Mouse (Mus musculus): ENCODE measurements around the gene Timm8a1.
A peak's percentile ranks its signal among the peaks of the same experiment; 100 is the strongest.
"Not testable (repeated sequence)": the region's sequence is repeated elsewhere in the genome, so short reads cannot be mapped to it uniquely, and the experiment has no call there.

Timm8a1 gene

DNA sequence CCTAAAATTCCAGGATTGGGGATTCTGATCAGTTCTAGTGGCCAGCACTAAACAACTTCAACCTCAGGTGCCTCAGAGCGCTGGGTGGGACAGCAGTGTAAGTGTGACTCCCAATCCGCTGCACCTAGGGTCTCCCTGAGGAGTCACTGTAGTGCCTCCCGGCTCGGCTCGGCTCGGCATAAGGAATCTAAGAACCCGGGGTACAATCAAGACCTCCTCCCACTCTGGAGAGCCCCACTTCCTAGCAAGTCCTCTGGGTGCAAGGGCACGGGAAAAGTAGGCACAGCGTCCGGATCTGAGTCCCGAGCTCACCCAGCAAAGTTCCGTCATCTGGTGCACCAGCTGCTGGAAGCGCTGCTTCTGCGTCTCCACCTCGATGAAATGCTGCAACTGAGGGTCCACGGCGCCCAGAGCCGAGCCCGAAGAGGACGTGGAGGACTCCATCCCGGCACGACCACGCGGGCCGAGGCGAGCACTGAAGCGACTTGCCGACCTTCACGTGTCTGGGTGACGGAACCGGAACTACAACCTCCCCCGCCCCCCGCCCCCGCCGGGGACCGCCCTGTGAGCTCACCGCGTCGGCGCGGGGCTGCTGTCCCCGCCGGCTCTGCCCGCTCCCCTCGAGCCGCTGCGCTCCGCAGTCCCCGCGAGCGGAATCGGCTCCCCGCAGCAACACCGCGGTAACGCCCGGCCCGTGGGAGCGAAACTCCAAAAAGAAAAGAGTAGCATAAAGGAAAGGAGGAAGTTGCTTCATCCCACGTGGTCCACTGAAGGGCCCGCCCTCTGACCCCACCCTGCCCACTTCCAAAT lies at the start of gene Timm8a1:
Gene Timm8a1 (minus strand): TSS at position 721 of the 810 bp plus-strand sequence.
- DNase-seq = peak; percentile 35

DNA sequence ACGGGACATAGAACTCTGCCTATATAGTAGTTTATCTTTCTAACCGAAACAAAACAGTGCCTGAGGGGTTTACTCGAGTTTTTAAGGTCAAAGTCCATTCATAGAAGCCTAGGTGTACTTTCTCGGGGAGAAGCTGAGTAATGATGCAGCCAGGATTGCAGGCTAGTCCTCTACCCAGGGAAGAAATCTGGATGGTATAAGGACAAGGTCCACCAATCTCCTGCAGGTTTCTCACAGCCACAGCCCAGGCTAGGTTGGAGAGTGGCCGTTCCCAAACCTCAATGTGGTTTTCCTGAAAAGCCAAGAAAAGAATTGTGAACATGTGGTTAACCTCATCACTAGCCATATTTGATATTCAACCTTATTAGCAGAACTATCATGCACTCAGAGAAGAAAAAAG lies 48.2 kb upstream of the Timm8a1 start:
- no peak for DNase-seq

DNA sequence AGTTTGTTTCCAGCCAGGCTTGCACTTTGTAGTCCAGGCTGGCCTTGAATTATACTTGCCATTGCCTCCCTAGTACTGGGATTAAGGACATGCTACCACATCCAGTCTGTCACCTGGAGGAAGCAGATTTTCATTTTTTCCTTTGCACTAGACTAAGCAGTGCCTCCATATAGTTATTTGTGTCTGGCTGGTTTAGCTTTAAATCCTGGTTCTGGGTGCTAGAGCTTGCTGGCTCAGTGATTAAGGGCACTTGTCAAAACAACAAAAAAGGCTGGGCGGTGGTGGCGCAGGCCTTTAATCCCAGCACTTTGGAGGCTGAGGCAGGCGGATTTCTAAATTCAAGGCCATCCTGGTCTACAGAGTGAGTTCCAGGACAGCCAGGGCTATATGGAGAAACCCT lies 47.3 kb upstream of the Timm8a1 start:
- no peak for DNase-seq

DNA sequence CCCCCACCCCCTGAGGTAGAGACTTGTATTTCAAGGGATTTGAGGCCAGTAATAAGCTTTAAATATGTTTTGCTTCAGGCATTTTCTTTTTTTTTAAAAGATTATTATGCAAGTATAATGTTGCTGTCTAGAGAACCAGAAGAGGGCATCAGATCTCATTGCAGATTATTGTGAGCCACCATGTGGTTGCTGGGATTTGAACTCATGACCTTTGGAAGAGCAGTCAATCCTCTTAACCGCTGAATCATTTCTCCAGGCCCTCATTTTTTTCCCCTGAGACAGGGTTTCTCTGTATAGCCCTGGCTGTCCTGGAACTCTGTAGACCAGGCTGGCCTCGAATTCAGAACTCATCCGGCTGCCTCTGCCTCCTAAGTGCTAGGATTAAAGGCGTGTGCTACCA lies 46.6 kb upstream of the Timm8a1 start:
- no peak for DNase-seq

DNA sequence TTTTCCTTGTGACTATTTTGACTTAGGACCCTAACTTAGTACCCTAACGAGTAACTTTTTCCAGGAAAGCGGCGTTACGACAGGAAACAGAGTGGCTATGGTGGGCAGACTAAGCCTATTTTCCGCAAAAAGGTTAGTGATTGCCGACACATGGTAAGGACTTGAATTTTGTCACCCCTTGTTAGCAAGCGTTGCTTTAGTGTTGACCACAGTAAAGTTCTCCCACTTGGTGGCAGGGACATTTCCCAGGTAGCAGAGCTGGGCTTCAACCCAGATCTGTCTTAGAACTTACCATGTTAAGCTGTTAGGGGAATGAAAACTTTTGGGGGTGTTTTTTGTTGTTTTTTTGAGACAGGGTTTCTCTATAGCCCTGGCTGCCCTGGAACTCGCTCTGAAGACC lies 44.8 kb upstream of the Timm8a1 start:
- DNase-seq = no peak

DNA sequence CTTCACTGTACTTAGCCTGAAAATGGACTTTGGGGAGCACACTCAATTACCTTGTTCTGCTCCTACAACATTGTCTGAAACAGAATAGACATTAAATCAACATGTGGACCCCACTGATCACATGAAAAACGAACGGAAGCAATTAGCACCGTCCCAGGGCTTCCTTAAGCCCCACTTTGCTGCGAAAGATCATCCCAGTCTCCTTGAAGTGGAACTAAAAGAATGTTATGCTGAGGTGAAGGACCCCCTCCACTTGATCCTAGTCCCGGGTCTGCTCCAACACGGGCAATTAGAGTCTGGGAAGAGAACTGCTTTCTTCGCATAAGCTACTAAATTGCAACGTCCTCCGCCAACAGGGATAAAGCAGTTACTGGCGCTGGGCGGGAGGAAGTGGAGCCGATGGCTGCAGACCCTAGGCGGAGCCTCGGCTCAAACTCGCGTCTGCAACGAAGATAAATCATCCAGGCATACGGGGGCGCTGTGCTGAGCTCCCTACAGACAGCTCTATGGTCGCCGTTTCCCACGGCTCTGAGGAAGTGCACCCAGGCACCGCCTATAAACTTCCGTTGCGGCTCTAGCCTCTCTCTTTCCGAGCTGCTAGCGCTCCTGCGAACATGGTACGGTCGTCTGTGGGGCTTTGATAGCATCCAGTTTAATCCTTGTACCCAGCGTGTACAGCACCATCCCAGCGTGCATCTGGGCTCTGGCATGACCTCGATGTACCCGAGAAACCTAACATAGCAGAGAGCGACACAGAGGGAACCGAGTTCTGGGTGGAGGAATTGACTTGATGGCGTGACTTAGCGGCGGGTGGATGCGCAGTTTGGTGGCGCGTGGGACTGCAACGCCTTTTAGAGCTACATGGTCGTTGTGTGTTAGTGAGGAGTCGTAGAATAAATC lies 43.7 kb upstream of the Timm8a1 start, which contains the start of gene Rpl36a:
Gene Rpl36a (plus strand): TSS at position 552 of the 900 bp plus-strand sequence.
- DNase-seq = peak; percentile 88

DNA sequence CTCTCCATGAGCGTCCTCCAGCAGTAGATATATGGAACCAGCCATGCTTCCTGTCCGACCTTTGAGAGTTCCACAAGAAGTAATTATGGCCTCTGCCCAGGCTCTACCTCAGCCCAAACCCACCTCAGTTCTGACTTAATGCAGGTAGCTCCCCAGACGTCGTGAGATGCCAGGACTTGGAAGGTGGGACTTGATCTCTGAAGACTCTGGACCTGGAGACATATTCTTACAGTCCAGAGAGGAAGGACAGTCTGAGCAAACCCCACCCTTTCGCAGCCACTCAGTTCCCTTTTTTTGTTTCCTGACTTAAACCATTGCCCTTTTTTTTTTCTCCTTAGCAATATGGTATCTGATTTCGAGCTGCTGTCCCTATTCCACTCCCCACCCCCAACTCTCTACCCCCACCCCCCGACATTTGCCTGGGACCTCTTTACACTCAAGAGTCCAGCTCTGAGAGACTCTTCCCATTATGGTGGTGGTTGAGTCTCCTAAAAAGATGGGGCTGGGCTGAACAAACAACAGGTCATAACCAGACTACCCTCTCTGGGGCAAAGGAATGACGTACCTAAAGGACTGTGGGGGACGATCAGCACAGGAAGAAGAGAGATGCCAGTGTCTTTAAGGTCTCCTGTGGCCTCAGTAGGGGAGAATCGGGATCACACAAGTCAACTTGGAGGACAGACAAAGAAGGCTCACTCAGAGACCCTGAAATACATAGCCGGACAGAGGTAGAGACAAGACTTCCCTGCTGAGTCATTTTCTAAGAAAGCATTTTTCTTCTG lies 41.4 kb upstream of the Timm8a1 start, which contains the start of gene Btk:
Gene Btk (minus strand): TSS at position 683 of the 782 bp plus-strand sequence.
- no peak for DNase-seq

DNA sequence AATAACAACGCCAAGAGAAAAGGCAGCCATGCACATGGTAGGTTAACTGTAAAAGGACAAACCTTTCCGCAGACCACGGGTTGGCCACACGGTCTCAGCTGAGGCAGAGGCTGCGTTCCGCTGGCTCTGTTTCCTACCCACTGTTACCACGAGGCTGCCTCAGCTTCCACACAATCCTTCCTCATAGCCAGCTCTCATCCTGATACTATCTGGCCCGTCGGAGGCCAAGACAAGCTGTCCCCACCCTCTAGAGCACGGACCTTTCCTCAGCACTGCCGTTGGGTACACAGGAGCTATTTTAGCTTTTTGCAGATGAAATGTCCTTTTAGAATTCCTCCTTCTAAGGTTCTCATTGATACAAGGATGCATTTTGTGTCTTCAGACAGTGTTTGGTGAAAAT lies 40.6 kb upstream of the Timm8a1 start:
- DNase-seq = no peak

DNA sequence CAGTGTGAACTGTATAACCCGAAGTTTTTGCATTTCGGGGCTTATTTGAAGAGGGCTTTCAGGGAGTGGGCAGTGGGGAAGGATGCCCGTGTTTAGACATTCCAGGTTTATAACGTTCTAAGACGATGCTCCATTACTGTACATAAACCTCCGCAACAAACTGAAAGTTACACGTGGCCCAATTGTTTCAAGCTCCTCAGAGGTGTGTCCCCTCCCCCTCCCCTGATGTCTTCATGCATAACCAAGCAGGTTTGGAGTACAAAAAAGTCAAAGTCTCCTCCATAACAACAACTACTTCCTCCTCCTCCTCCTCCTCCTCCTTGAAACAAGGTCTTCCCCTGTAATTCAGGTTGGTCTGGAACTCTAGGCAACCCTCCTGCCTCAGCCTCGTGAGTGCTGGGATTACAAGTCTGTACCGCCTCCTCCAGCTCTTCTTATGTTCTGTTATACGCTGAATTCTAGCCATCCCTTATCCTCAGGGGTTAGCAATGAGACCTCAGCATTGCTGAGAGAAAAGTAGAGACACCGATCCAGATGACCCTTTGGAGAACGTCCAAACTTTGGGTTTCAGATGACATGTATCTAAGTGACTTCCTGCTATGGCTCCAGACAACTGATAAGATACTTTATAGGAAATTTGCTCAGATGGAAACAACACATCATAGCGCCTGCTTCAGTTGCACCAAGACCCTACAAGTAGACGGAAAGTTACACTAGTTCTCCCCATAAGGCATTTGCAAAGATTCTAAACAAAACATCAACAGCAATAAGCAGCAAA lies 39.1 kb upstream of the Timm8a1 start:
- no peak for DNase-seq

DNA sequence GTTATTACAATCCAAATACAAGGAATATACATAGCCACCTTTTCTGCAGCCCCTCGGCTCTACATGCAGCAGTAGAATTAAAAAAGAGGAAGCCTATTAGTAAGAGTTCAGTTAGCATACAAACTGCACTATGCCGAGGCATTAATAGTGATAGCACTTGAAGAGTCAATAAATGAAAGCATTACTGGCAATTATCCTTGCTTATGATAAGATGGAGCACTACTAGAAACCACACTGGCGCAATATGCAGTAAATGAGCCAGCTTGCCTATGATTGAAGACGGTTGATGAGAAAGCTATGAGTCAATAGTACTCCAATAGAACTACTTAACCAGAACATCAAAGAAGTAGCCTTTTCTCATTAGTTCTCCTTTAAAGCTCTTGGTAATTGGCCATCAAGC lies 36.2 kb upstream of the Timm8a1 start:
- no peak for DNase-seq

DNA sequence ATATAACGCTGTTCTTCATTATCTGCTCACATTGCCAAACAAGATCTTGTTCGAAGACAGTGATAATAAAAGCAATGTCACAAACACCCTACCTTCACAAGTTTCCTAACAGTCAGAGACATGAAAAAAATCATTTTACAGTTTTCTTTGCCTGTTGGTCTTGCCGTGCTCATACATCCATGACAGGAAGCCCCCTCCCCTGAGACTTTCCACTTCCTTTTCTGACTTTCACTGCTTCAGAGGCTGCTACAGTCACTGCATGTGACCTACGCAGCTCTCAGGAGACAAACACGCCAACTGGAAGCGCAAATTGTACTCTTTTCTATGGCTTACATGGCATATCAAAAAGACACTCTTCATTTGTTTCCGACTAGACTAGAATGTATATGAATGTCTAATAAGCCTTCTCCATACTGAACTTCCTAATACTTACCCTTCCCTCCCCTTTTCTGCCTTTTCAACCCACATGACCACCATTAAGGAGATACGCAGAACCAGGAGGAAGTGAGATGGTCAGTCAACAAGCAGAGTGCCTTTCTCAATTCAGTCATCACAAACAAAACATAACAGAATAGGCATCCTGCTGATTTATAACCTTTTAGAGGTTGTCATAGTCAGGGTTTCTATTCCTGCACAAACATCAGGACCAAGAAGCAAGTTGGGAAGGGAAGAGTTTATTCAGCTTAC lies 25.0 kb upstream of the Timm8a1 start:
- no peak for DNase-seq

DNA sequence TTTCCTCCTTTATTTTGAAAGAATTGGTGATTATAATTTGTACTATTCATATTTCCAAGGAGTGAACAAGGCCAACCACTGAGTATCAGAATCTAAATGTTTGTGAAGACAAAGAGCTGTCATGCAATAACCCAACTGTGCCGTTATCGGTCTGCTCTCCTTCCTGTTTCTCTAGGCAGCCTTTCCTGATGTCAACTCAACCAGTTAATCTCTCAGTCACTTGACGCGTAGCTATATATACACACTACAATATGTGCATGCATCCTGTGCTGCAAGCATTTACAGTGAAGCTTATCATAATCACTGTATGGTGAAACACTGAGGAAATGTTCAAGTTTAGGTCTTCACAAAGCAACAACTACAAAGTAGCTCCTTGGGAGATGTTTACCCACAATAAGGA lies 22.7 kb upstream of the Timm8a1 start:
- no peak for DNase-seq

DNA sequence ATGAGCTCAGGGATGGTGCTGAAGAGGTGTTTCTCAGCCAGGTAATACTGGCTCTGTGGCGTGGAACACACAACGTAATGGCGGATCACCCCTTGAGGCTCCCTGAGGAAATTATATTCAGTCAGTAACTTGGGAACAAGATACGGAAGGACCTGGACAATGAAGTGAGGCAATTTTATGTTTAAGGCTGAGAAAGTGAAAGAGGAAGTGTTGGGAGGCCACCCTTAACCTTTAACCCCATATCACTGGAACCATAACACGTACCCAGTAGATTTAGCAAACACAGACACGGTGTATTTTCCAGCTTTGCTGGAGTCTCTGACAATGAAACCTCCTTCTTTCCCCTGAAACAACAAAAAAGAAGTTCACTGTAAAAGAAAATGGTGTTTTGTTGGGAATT lies 12.8 kb upstream of the Timm8a1 start:
- DNase-seq = no peak

DNA sequence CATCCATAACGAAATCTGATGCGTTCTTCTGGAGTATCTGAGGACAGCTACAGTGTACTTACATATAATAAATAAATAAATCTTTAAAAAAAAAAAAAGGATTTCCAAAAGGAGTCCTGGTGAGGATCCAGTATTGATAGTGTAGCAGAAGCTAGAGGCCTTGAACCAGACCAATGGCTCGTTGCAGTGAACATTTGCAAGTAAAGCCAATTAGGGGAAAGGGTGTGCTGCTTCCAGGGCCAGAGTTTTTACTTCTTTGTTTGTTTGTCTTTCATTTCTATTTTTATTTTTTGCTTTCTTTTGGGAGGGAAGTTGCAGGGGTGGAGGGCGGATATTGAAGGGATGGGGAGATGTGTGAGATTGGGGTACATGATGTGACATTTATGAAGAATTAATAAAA lies 11.7 kb upstream of the Timm8a1 start:
- DNase-seq = no peak

DNA sequence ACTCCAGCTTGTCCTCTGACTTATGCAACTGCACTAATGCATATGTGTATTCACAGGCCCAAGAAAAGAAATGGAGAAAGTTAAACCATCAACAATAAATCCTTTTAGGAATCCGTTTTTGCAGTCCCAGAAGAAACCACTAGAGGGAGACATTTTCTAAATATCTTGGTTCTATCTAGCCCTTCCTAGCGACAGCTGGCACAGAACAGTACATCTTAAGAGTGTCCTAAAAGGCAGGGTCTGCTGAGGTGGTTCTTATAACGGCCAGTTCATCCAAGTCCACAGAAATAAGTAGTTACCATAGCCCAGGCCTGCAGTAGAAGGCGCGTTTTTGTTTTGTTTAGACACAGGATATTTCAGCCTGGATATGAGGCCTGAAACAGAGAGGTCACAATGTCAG lies 9.2 kb upstream of the Timm8a1 start:
- peak; percentile 4 for DNase-seq

DNA sequence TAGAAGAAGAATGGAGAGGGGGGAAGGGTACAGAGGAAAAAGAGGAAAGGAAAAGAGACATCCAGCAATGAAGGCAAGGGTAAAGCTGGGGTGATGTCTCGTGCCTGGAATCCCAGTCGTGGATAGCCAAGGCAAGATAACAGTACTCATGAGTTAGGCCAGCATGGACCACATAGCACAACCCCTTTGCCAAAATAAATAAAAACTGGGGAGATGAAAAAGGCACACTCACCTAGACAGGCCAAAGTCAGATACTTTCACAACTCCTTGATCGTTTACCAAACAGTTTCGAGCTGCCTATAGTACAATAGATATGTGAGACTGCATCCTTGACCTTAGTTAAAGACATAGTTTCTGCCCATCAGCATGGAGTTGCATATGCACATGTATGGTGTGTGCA lies 5.7 kb upstream of the Timm8a1 start:
- no peak for DNase-seq

DNA sequence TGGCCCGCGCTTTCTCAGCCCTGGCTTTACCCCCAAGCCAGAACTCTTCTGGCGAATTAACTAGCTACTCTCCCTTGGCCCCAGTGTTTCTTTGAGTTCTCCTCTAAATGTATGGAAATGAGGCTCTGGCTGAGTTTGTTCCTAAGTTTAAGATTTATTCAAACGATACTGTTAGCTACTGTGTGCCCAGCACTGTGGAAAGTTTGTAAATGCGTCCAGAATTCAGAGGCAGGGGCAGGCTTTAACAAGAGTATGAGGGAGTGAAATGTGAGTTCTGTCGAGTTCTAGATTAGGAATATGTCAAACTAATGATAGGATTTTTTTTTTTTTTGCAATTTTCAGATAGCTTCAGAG lies 267 bp upstream of the Timm8a1 start:
- DNase-seq = no peak

DNA sequence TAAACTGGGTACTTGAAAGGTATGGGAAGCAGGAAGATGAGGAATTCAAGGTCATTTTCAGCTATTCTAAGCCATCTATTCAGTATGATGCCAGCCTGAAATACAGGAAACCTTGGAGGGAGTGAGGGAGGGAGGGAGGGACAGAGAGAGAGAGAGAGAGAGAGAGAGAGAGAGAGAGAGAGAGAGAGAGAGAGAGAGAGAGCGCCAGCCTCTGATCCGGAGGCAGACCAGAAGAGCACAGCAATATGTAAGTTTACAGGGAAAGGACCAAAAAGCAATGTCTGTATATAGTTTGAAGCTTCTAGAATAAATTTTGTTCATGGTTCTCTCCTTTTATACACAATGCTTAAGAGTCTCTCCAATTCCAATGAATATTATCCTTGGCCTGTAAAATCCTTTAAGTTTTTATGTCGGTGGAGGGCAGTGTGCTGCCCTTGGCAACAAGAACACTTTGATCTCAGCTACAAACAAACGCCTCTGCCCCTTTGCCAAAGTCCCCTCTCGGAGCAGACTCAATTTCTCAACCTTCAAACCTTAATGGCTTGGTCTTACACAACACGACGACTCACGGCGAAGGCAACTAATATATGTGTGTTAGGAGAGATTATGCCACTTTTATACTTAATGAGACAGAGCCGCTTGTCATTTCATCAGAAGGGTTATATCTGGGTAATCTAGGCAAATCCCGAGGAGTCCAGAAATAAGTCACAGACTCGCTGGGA lies 1.1 kb downstream of the Timm8a1 start:
- DNase-seq = no peak

DNA sequence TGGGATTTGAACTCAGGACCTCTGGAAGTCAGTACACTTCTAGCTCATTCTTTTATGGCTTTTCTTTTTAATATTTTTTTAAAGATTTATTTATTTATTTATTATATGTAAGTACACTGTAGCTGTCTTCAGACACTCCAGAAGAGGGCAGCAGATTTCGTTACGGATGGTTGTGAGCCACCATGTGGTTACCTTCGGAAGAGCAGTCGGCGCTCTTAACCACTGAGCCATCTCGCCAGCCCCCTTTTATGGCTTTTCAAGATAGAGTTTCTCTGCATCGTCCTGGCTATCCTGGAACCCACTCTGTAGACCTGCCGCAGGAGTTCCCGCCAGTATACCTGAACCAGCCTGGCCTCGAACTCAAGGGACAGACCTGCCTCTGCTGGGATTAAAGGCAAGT lies 1.9 kb downstream of the Timm8a1 start:
- not testable (repeated sequence) for DNase-seq

DNA sequence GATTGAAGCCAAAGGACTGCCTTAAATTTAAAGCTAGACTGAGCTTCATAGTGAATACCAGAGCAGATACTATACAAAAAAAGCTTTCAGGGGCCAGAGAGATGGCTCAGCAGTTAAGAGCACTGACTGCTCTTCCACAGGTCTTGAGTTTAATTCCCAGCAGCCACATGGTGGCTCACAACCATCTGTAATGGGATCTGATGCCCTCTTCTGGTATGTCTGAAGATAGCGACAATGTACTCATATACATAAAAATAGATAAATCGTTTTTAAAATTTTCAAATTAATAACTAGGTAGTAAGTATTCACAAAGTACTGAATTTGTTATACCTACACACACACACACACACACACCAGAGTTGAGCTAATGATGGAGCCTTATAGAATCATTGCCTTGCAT lies 8.3 kb downstream of the Timm8a1 start:
- no peak for DNase-seq

DNA sequence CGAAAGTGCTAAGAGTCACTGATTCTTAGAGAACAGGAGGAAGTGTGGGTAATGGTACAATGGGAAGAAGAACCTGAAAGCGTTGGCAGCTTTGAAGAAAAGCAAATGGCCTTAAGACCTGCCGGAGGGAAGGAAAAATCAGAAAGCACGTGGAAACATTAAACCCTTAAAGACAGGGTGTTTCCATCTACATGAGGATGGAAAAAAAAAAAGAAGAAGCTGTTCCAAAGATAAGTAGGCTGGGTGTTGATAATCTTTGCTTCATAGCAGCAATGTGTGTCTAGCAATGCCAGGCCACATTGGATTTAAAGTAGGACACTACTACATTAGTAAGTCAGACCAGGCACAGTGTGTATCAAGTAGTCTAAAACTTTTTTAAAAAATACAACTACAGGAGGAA lies 16.4 kb downstream of the Timm8a1 start:
- no peak for DNase-seq
